Mouse (Mus musculus) telencephalon, adult 2 months (tissue): ENCODE data around the gene Gphb5.

Experiments used
- DNase-seq: peaks from one replicate; pipeline ENCODE4 v3.0.0-alpha.2; 2011; ENCODE audit warnings: low read depth, low spot score

Gene Gphb5

GRCm38 (mm10) chr12:75394011-75394773, 22.4 kb downstream of the Gphb5 start:
- DNase-seq, result no peak

- no peak for DNase-seq
Measured at GRCm38 (mm10) chr12:75391526-75391925, 25.1 kb downstream of the Gphb5 start.

- no peak for DNase-seq
Measured at GRCm38 (mm10) chr12:75389308-75390135, 27.1 kb downstream of the Gphb5 start.

- no peak for DNase-seq
Measured at GRCm38 (mm10) chr12:75388521-75388920, 28.1 kb downstream of the Gphb5 start.

GRCm38 (mm10) chr12:75387846-75388245, 28.7 kb downstream of the Gphb5 start:
- no peak for DNase-seq

GRCm38 (mm10) chr12:75387156-75387555, 29.4 kb downstream of the Gphb5 start:
- DNase-seq, result no peak

GRCm38 (mm10) chr12:75386731-75387130, 29.9 kb downstream of the Gphb5 start:
- DNase-seq, result no peak

GRCm38 (mm10) chr12:75376126-75376525, 40.5 kb downstream of the Gphb5 start:
- no peak for DNase-seq

GRCm38 (mm10) chr12:75375060-75375459, 41.5 kb downstream of the Gphb5 start:
- DNase-seq, result no peak

GRCm38 (mm10) chr12:75374437-75374836, 42.1 kb downstream of the Gphb5 start:
- DNase-seq, result no peak

GRCm38 (mm10) chr12:75369418-75369851, 47.1 kb downstream of the Gphb5 start:
- no peak for DNase-seq

- no peak for DNase-seq
Measured at GRCm38 (mm10) chr12:75368527-75368926, 48.1 kb downstream of the Gphb5 start.

- no peak for DNase-seq
Measured at GRCm38 (mm10) chr12:75367371-75367770, 49.2 kb downstream of the Gphb5 start.

GRCm38 (mm10) chr12:75365621-75366124, 50.9 kb downstream of the Gphb5 start:
- DNase-seq, result no peak

GRCm38 (mm10) chr12:75364416-75364815, 52.2 kb downstream of the Gphb5 start:
- DNase-seq, result no peak

GRCm38 (mm10) chr12:75362456-75362855, 54.1 kb downstream of the Gphb5 start:
- no peak for DNase-seq
